Mouse (Mus musculus): ENCODE results near the gene Mpc2.

Gene Mpc2

GRCm38 (mm10) chr1:165506303-165506702 lies 45.9 kb downstream of the Mpc2 start:
- DNase-seq (ENCODE audit: low read depth), result peak; percentile 13

GRCm38 (mm10) chr1:165510161-165510560 lies 49.7 kb downstream of the Mpc2 start:
- no peak for DNase-seq (ENCODE audit: low read depth)

GRCm38 (mm10) chr1:165520716-165521115 lies 60.3 kb downstream of the Mpc2 start:
- no peak for DNase-seq (ENCODE audit: low read depth)
